Mouse (Mus musculus) stomach, embryonic 14.5 days (tissue): ENCODE measurements around the gene Ddost. TPM values are rescaled to one million over a fixed set of nuclear protein-coding genes. Genes with fewer than 3 reads are reported as not detected.

Experiments used
- ATAC-seq: fragments of 200-750 bp; cut with Nextera tagmentation; 2 replicates; pipeline ENCODE4 v1.8.0; 2017; ENCODE audit warnings: low read depth, moderate TSS enrichment; ENCODE audit not compliant: insufficient number of reproducible peaks, insufficient read depth, low FRiP score
- H3K27ac ChIP-seq: fragments of 300-500 bp; sonication (generic); 2 replicates; pipeline ENCODE4 v1.5.1; 2014; ENCODE audit warnings: mild to moderate bottlenecking, low read length, moderate library complexity, mixed read lengths
- H3K27me3 ChIP-seq: fragments of 300-500 bp; sonication (generic); 2 replicates; pipeline ENCODE4 v1.6.1; 2014; ENCODE audit warnings: low read length, control low read depth, mixed read lengths; ENCODE audit not compliant: control insufficient read depth, insufficient read depth
- H3K36me3 ChIP-seq: fragments of 300-500 bp; sonication (generic); 2 replicates; pipeline ENCODE4 v1.6.1; 2014; ENCODE audit warnings: mild to moderate bottlenecking, control low read depth, low read length, moderate library complexity, mixed read lengths; ENCODE audit not compliant: control insufficient read depth, insufficient read depth
- H3K4me1 ChIP-seq: fragments of 300-500 bp; sonication (generic); 2 replicates; pipeline ENCODE4 v1.6.1; 2014; ENCODE audit warnings: low read length, control low read depth, mixed read lengths; ENCODE audit not compliant: control insufficient read depth, insufficient read depth
- H3K4me2 ChIP-seq: fragments of 300-500 bp; sonication (generic); replicated peaks from 2 replicates; pipeline ENCODE4 v1.6.1; 2014; ENCODE audit warnings: low read depth, low read length, control low read depth
- H3K4me3 ChIP-seq: fragments of 300-500 bp; sonication (generic); 2 replicates; pipeline ENCODE4 v1.5.1; 2014; ENCODE audit warnings: low read depth, low read length, control low read depth
- H3K9ac ChIP-seq: fragments of 300-500 bp; sonication (generic); replicated peaks from 2 replicates; pipeline ENCODE4 v1.6.1; 2014; ENCODE audit warnings: low read depth, mild to moderate bottlenecking, control low read depth, low read length, moderate library complexity, mixed read lengths
- H3K9me3 ChIP-seq: fragments of 300-500 bp; sonication (generic); 2 replicates; pipeline ENCODE4 v1.6.1; 2016; ENCODE audit warnings: low read depth, low read length, control low read depth; ENCODE audit not compliant: control insufficient read depth
- WGBS: fragments of 180-500 bp; shearing (Covaris S2); extraction: QIAGEN DNeasy Blood & Tissue Kit; methylation state at CpG from one replicate; pipeline ENCODE4 v1.1.7; 2014; 5-methylcytosine and 5-hydroxymethylcytosine counted together
- polyA plus RNA-seq: library from polyadenylated mRNA; unstranded; fragments of >200 nt; fragmentation: Nextera tagmentation; extraction: Ambion mirVana; gene quantifications from 2 replicates; pipeline ENCODE4 v1.2.1, GENCODE M21; 2014

Gene Ddost
- polyA plus RNA-seq, 1 experiment from 2014 or later, result 351 TPM

- no peak overlapping the region for H3K9ac ChIP-seq
- no peaks in the 10 kb centered on the region for H3K27me3 ChIP-seq
- H3K27ac ChIP-seq, result no peak overlapping the region
- no peaks in the 10 kb centered on the region for H3K36me3 ChIP-seq
- no peak for ATAC-seq
- no peak overlapping the region for H3K4me3 ChIP-seq
- H3K4me1 ChIP-seq, result no peaks in the 10 kb centered on the region
- WGBS, result 65% methylated on average over 7 of the region's 7 CpGs
- no peaks in the 10 kb centered on the region for H3K9me3 ChIP-seq
- no peak overlapping the region for H3K4me2 ChIP-seq
Measured at GRCm38 (mm10) chr4:138278346-138278745, 26.2 kb upstream of the Ddost start.

GRCm38 (mm10) chr4:138282834-138283233 is 21.7 kb upstream of the Ddost start:
- no peaks in the 10 kb centered on the region for H3K36me3 ChIP-seq
- H3K4me1 ChIP-seq, result no peaks in the 10 kb centered on the region
- H3K4me2 ChIP-seq, result no peak overlapping the region
- H3K4me3 ChIP-seq, result no peak overlapping the region
- no peak overlapping the region for H3K27ac ChIP-seq
- 21% methylated on average over 4 of the region's 4 CpGs for WGBS
- ATAC-seq, result no peak
- no peak overlapping the region for H3K9ac ChIP-seq
- H3K27me3 ChIP-seq, result no peaks in the 10 kb centered on the region
- no peaks in the 10 kb centered on the region for H3K9me3 ChIP-seq

- H3K9me3 ChIP-seq, result no peaks in the 10 kb centered on the region
- H3K27ac ChIP-seq, result no peak overlapping the region
- no peak overlapping the region for H3K9ac ChIP-seq
- H3K4me1 ChIP-seq, result no peaks in the 10 kb centered on the region
- H3K36me3 ChIP-seq, result no peaks in the 10 kb centered on the region
- 85% methylated on average over 12 of the region's 12 CpGs for WGBS
- no peak overlapping the region for H3K4me3 ChIP-seq
- no peak overlapping the region for H3K4me2 ChIP-seq
- no peaks in the 10 kb centered on the region for H3K27me3 ChIP-seq
- no peak for ATAC-seq
Measured at GRCm38 (mm10) chr4:138286411-138286810, 18.1 kb upstream of the Ddost start.

GRCm38 (mm10) chr4:138288691-138289090 is 15.8 kb upstream of the Ddost start:
- Histone ChIP-seq H3K4me2 (no peak overlapping the region), H3K9me3 (no peaks in the 10 kb centered on the region), H3K36me3 (no peaks in the 10 kb centered on the region), H3K27ac (no peak overlapping the region), H3K9ac (no peak overlapping the region), H3K27me3 (no peaks in the 10 kb centered on the region), H3K4me3 (no peak overlapping the region), H3K4me1 (no peaks in the 10 kb centered on the region)
- 84% methylated on average over 7 of the region's 7 CpGs for WGBS
- no peak for ATAC-seq

- Histone ChIP-seq H3K36me3 (no peaks in the 10 kb centered on the region), H3K27ac (no peak overlapping the region), H3K9ac (no peak overlapping the region), H3K4me2 (no peak overlapping the region), H3K9me3 (no peaks in the 10 kb centered on the region), H3K4me3 (no peak overlapping the region), H3K4me1 (no peaks in the 10 kb centered on the region), H3K27me3 (no peaks in the 10 kb centered on the region)
- 87% methylated on average over 13 of the region's 13 CpGs for WGBS
- ATAC-seq, result no peak
Measured at GRCm38 (mm10) chr4:138292028-138292427, 12.5 kb upstream of the Ddost start.

GRCm38 (mm10) chr4:138293261-138293948 is 11.1 kb upstream of the Ddost start:
- no peaks in the 10 kb centered on the region for H3K36me3 ChIP-seq
- no peak overlapping the region for H3K27ac ChIP-seq
- H3K9ac ChIP-seq, result no peak overlapping the region
- H3K27me3 ChIP-seq, result no peaks in the 10 kb centered on the region
- no peaks in the 10 kb centered on the region for H3K4me1 ChIP-seq
- no peak overlapping the region for H3K4me2 ChIP-seq
- H3K4me3 ChIP-seq, result no peak overlapping the region
- 0 out of 2 replicates have a peak, but pooled peaks have one; percentile 54 for ATAC-seq
- no peaks in the 10 kb centered on the region for H3K9me3 ChIP-seq
- 54% methylated on average over 18 of the region's 18 CpGs for WGBS

- 87% methylated on average over 11 of the region's 14 CpGs for WGBS
- no peaks in the 10 kb centered on the region for H3K36me3 ChIP-seq
- H3K9ac ChIP-seq, result no peak overlapping the region
- H3K9me3 ChIP-seq, result no peaks in the 10 kb centered on the region
- no peak overlapping the region for H3K27ac ChIP-seq
- no peak overlapping the region for H3K4me3 ChIP-seq
- no peak for ATAC-seq
- H3K4me1 ChIP-seq, result no peaks in the 10 kb centered on the region
- no peak overlapping the region for H3K4me2 ChIP-seq
- H3K27me3 ChIP-seq, result no peaks in the 10 kb centered on the region
Measured at GRCm38 (mm10) chr4:138293949-138294550, 10.5 kb upstream of the Ddost start.

GRCm38 (mm10) chr4:138301271-138301780 is 3.2 kb upstream of the Ddost start:
- H3K9ac ChIP-seq, result no peak overlapping the region

More at GRCm38 (mm10) chr4:138301271-138301780, 3.2 kb upstream of the Ddost start:
- H3K27me3 ChIP-seq, result no peaks in the 10 kb centered on the region
- no peak overlapping the region for H3K4me3 ChIP-seq
- H3K9me3 ChIP-seq, result no peaks in the 10 kb centered on the region
- H3K4me2 ChIP-seq, result no peak overlapping the region
- ATAC-seq, result no peak
- no peaks in the 10 kb centered on the region for H3K36me3 ChIP-seq
- no peak overlapping the region for H3K27ac ChIP-seq
- H3K4me1 ChIP-seq, result peaks cover 9% of the 10 kb centered on the region; the same call in 1 of the 2 replicates
- 79% methylated on average over 10 of the region's 10 CpGs for WGBS
